ENCODE assay signal across 21 mouse cellular contexts in genomic region chr5:114766686-114767085, GRCm38 (mm10).
"Had no signal": no experiment of that assay in that cellular context is flagged by ENCODE, and none has a peak within 500 bp of the region (broad histone marks: within the 10 kb centered on the region; RNA-seq: fewer than 3 reads in every experiment).

No protein-coding gene starts in this region.

- H3K27ac ChIP-seq: limb, embryonic 10.5 days; limb, embryonic 13.5 days; liver, embryonic 15.5 days; lung, embryonic 15.5 days; midbrain, embryonic 10.5 days; neural tube, embryonic 12.5 days; neural tube, embryonic 15.5 days; stomach, embryonic 15.5 days had no signal

- H3K27me3 ChIP-seq: limb, embryonic 13.5 days; liver, embryonic 12.5 days; liver, embryonic 15.5 days; lung, embryonic 15.5 days; megakaryocyte, embryonic 14.5 days; neural tube, embryonic 12.5 days; neural tube, embryonic 15.5 days; stomach, embryonic 15.5 days had no signal

- H3K4me2 ChIP-seq: limb, embryonic 13.5 days; liver, embryonic 12.5 days; liver, embryonic 15.5 days; lung, embryonic 15.5 days; neural tube, embryonic 12.5 days; neural tube, embryonic 15.5 days; stomach, embryonic 15.5 days had no signal

- H3K4me3 ChIP-seq: limb, embryonic 10.5 days; limb, embryonic 13.5 days; liver, embryonic 12.5 days; liver, embryonic 15.5 days; lung, embryonic 15.5 days; megakaryocyte, embryonic 14.5 days; midbrain, embryonic 10.5 days; neural tube, embryonic 12.5 days; neural tube, embryonic 15.5 days; stomach, embryonic 15.5 days had no signal

- H3K4me1 ChIP-seq: stomach, embryonic 15.5 days had no signal

- ATAC-seq: liver, embryonic 12.5 days had no signal

- DNase-seq: kidney, adult 9 months; kidney, postnatal 25 days; liver; lung, adult 18-20 months; lung, postnatal 10 days; lung, postnatal 36 days; midbrain, embryonic 14.5 days; right cerebral cortex, adult 18-20 months; right cerebral cortex, postnatal 14 days; spleen, adult 18-20 months; thymus, postnatal 25 days had no signal

- H3K9ac ChIP-seq: limb, embryonic 13.5 days; liver, embryonic 12.5 days; liver, embryonic 15.5 days; lung, embryonic 15.5 days; neural tube, embryonic 12.5 days; neural tube, embryonic 15.5 days; stomach, embryonic 15.5 days had no signal

- H3K9me3 ChIP-seq: limb, embryonic 10.5 days; limb, embryonic 13.5 days; liver, embryonic 12.5 days; liver, embryonic 15.5 days; lung, embryonic 15.5 days; megakaryocyte, embryonic 14.5 days; midbrain, embryonic 10.5 days; neural tube, embryonic 12.5 days; neural tube, embryonic 15.5 days; stomach, embryonic 15.5 days had no signal
